Mouse (Mus musculus): ENCODE data around the gene Cygb. TPM values are rescaled to one million over a fixed set of nuclear protein-coding genes. Genes with fewer than 3 reads are reported as not detected.
"Not testable (repeated sequence)": the region's sequence is repeated elsewhere in the genome, so short reads cannot be mapped to it uniquely, and the experiment has no call there.

The Cygb gene
- total RNA-seq, 2 experiments from 2014 or later: 48.9 to 52.1 TPM

- no peak for DNase-seq (ENCODE audit: low spot score in 2 of 2)
Observed at GRCm38 (mm10) chr11:116676175-116676976, 22.3 kb upstream of the Cygb start.

- DNase-seq (ENCODE audit: low spot score in 2 of 2): not testable (repeated sequence)
Observed at GRCm38 (mm10) chr11:116675429-116675828, 21.3 kb upstream of the Cygb start.

GRCm38 (mm10) chr11:116674616-116675379, 20.7 kb upstream of the Cygb start:
- no peak for DNase-seq (ENCODE audit: low spot score in 2 of 2)

- no peak for DNase-seq (ENCODE audit: low spot score in 2 of 2)
Observed at GRCm38 (mm10) chr11:116673410-116673809, 19.3 kb upstream of the Cygb start.

- no peak for DNase-seq (ENCODE audit: low spot score in 2 of 2)
Observed at GRCm38 (mm10) chr11:116672595-116672994, 18.5 kb upstream of the Cygb start.

GRCm38 (mm10) chr11:116671845-116672434, 17.8 kb upstream of the Cygb start:
- DNase-seq (ENCODE audit: low spot score in 2 of 2): no peak

- DNase-seq (ENCODE audit: low spot score in 2 of 2): peak; percentile 98
Observed at GRCm38 (mm10) chr11:116671112-116671844, 17.2 kb upstream of the Cygb start.

- DNase-seq (ENCODE audit: low spot score in 2 of 2): no peak
Observed at GRCm38 (mm10) chr11:116670386-116670785, 16.3 kb upstream of the Cygb start.

- DNase-seq (ENCODE audit: low spot score in 2 of 2): no peak
Observed at GRCm38 (mm10) chr11:116669787-116670365, 15.8 kb upstream of the Cygb start.

GRCm38 (mm10) chr11:116669316-116669715, 15.2 kb upstream of the Cygb start:
- DNase-seq (ENCODE audit: low spot score in 2 of 2): no peak

GRCm38 (mm10) chr11:116668839-116669238, 14.7 kb upstream of the Cygb start:
- no peak for DNase-seq (ENCODE audit: low spot score in 2 of 2)

GRCm38 (mm10) chr11:116668381-116668825, 14.3 kb upstream of the Cygb start:
- DNase-seq (ENCODE audit: low spot score in 2 of 2): no peak

GRCm38 (mm10) chr11:116667930-116668329, 13.8 kb upstream of the Cygb start:
- no peak for DNase-seq (ENCODE audit: low spot score in 2 of 2)

- not testable (repeated sequence) for DNase-seq (ENCODE audit: low spot score in 2 of 2)
Observed at GRCm38 (mm10) chr11:116667012-116667411, 12.9 kb upstream of the Cygb start.

- DNase-seq (ENCODE audit: low spot score in 2 of 2): no peak
Observed at GRCm38 (mm10) chr11:116666566-116666965, 12.5 kb upstream of the Cygb start.

GRCm38 (mm10) chr11:116665289-116665688, 11.2 kb upstream of the Cygb start:
- DNase-seq (ENCODE audit: low spot score in 2 of 2): no peak

- peak; percentile 65 to 76 for DNase-seq (ENCODE audit: low spot score in 2 of 2)
Observed at GRCm38 (mm10) chr11:116661948-116662377, 7.8 kb upstream of the Cygb start.

GRCm38 (mm10) chr11:116661291-116661947, 7.3 kb upstream of the Cygb start:
- DNase-seq (ENCODE audit: low spot score in 2 of 2): peak; percentile 68 to 75

GRCm38 (mm10) chr11:116660181-116660580, 6.1 kb upstream of the Cygb start:
- peak; percentile 48 to 63 for DNase-seq (ENCODE audit: low spot score in 2 of 2)

GRCm38 (mm10) chr11:116659027-116659621, 5.0 kb upstream of the Cygb start:
- DNase-seq (ENCODE audit: low spot score in 2 of 2): no peak
